Mouse (Mus musculus) adipocyte (in vitro differentiated cells): ENCODE data around the gene Atl2.

Experiments used
- DNase-seq: peaks from one replicate; pipeline ENCODE4 v3.0.0-alpha.2; 2016; ENCODE audit warnings: low spot score

Atl2 gene

GRCm38 (mm10) chr17:79895911-79896423 lies at the start of gene Atl2:
Atl2 (minus strand) TSS chr17:79896123.
- peak; percentile 95 for DNase-seq

- DNase-seq = no peak
These were observed 48.9 kb upstream of the Atl2 start for GRCm38 (mm10) chr17:79944851-79945250.

- no peak for DNase-seq
These were observed 46.5 kb upstream of the Atl2 start for GRCm38 (mm10) chr17:79942418-79942817.

GRCm38 (mm10) chr17:79939133-79939532 lies 43.2 kb upstream of the Atl2 start:
- DNase-seq = no peak

- peak; percentile 90 for DNase-seq
These were observed 42.1 kb upstream of the Atl2 start for GRCm38 (mm10) chr17:79937921-79938601.

- no peak for DNase-seq
These were observed 38.4 kb upstream of the Atl2 start for GRCm38 (mm10) chr17:79934370-79934769.

- DNase-seq = peak; percentile 45
These were observed 36.9 kb upstream of the Atl2 start for GRCm38 (mm10) chr17:79932676-79933278.

GRCm38 (mm10) chr17:79927110-79927509 lies 31.2 kb upstream of the Atl2 start:
- DNase-seq = no peak

GRCm38 (mm10) chr17:79926486-79926885 lies 30.6 kb upstream of the Atl2 start:
- peak; percentile 16 for DNase-seq

- no peak for DNase-seq
These were observed 30.0 kb upstream of the Atl2 start for GRCm38 (mm10) chr17:79925865-79926421.

GRCm38 (mm10) chr17:79920355-79920754 lies 24.4 kb upstream of the Atl2 start:
- DNase-seq = no peak

GRCm38 (mm10) chr17:79919566-79920350 lies 23.8 kb upstream of the Atl2 start:
- DNase-seq = peak; percentile 85

GRCm38 (mm10) chr17:79918484-79919004 lies 22.6 kb upstream of the Atl2 start:
- DNase-seq = peak; percentile 70

- no peak for DNase-seq
These were observed 21.1 kb upstream of the Atl2 start for GRCm38 (mm10) chr17:79916996-79917395.

GRCm38 (mm10) chr17:79912174-79912573 lies 16.3 kb upstream of the Atl2 start:
- no peak for DNase-seq

- no peak for DNase-seq
These were observed 15.8 kb upstream of the Atl2 start for GRCm38 (mm10) chr17:79911718-79912117.

- DNase-seq = no peak
These were observed 13.6 kb upstream of the Atl2 start for GRCm38 (mm10) chr17:79909571-79909970.

- DNase-seq = no peak
These were observed 11.8 kb upstream of the Atl2 start for GRCm38 (mm10) chr17:79907698-79908097.

- DNase-seq = no peak
These were observed 11.0 kb upstream of the Atl2 start for GRCm38 (mm10) chr17:79906791-79907494.

GRCm38 (mm10) chr17:79904593-79904992 lies 8.7 kb upstream of the Atl2 start:
- no peak for DNase-seq

GRCm38 (mm10) chr17:79901207-79901606 lies 5.3 kb upstream of the Atl2 start:
- DNase-seq = no peak
